Mouse (Mus musculus): ENCODE data around the gene Smarcd1. TPM values are rescaled to one million over a fixed set of nuclear protein-coding genes. Genes with fewer than 3 reads are reported as not detected.

Smarcd1 gene
- total and polyA plus RNA-seq, 2 experiments, result 2.0 to 8.5 TPM

DNA sequence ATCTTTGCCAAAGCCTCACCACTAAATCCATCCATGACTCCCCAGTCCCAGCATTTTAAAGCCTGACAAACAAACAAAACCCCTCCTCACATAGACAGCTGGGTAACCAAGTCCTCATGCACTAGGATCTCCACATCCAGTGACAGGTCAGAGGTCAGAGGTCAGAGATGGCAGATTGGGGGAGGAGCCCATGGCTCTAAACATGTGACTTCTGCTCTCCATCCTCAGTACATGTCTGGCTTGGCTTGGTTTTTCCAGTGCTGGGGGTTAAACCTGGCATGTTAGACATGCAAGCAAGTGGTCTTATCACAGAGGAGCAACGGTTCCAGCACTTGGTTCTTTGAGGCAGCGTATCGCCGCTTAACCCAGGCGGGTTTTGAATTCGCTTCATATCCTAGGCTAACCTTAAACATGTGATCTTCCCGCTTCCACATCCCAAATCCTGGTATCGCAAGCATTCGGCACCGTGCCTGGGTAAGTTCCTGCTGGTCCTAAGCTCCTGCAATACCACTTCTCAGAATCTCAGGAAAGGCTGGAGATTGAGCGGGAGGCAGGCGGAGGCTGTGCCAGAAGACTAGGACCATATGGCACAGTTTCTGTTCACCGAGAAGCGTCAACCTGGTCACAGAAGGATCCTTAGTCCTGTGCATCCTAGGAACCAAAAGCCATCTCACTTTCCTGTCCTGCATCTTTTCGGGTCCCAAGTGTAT lies 40.7 kb upstream of the Smarcd1 start:
- no peak for DNase-seq (ENCODE audit: extremely low read depth, low read depth, low spot score)
- H3K27me3 ChIP-seq (ENCODE audit: control insufficient read depth, insufficient read depth, low read length), result peaks cover 3% of the 10 kb centered on the region; the same call in 1 of the 2 replicates
- H3K4me3 ChIP-seq (ENCODE audit: insufficient read depth, low read depth, low read length), result no peak overlapping the region
- no peaks in the 10 kb centered on the region for H3K79me2 ChIP-seq (ENCODE audit: control insufficient read depth, insufficient read depth, low read length)
- no peaks in the 10 kb centered on the region for H3K36me3 ChIP-seq (ENCODE audit: control insufficient read depth, insufficient read depth, low read length)
- no peaks in the 10 kb centered on the region for H3K4me1 ChIP-seq (ENCODE audit: control insufficient read depth, insufficient read depth, low read length)
- H3K9ac ChIP-seq (ENCODE audit: low read depth, low read length), result no peak overlapping the region
- no peak overlapping the region for H3K27ac ChIP-seq (replicated peaks; ENCODE audit: insufficient read depth, low read depth, low read length)
- no peak for TF ChIP-seq CTCF (IDR thresholded peaks at IDR 0.05; ENCODE audit: low read depth, low read length)
- TF ChIP-seq POLR2A (IDR thresholded peaks at IDR 0.05; ENCODE audit: extremely low read depth, insufficient read depth, low read length), result no peak
- 95% methylated on average over 15 of the region's 15 CpGs for WGBS

DNA sequence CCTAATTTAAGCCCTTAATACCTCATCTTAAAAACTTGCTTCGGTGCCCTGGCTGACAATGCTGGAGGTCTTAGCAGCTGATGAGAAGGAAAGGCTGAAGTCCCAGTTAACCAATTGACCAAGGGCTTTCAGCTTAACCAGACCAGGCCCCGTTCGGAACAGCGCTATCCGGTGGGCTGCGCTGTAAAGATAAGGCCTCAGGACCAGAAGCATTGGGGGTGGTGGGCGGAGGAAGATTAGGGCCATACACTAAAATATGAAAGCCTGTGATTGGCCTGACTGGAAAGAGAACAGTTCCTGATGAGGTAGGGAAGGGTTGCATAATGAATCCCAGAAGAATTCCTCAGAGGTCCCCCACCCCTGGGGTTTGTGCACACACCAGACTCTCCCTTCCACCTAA lies 39.6 kb upstream of the Smarcd1 start:
- Histone ChIP-seq H3K79me2 (ENCODE audit: control insufficient read depth, insufficient read depth, low read length) (no peaks in the 10 kb centered on the region), H3K27ac (replicated peaks; ENCODE audit: insufficient read depth, low read depth, low read length) (no peak overlapping the region), H3K27me3 (ENCODE audit: control insufficient read depth, insufficient read depth, low read length) (peaks cover 3% of the 10 kb centered on the region; the same call in 1 of the 2 replicates), H3K36me3 (ENCODE audit: control insufficient read depth, insufficient read depth, low read length) (no peaks in the 10 kb centered on the region), H3K4me3 (ENCODE audit: insufficient read depth, low read depth, low read length) (no peak overlapping the region), H3K4me1 (ENCODE audit: control insufficient read depth, insufficient read depth, low read length) (no peaks in the 10 kb centered on the region), H3K9ac (ENCODE audit: low read depth, low read length) (no peak overlapping the region)
- WGBS, result 79% methylated on average over 7 of the region's 7 CpGs
- TF ChIP-seq POLR2A (IDR thresholded peaks at IDR 0.05; ENCODE audit: extremely low read depth, insufficient read depth, low read length), result no peak
- TF ChIP-seq CTCF (IDR thresholded peaks at IDR 0.05; ENCODE audit: low read depth, low read length), result no peak
- DNase-seq (ENCODE audit: extremely low read depth, low read depth, low spot score), result no peak

- H3K36me3 ChIP-seq (ENCODE audit: control insufficient read depth, insufficient read depth, low read length), result no peaks in the 10 kb centered on the region
- no peaks in the 10 kb centered on the region for H3K4me1 ChIP-seq (ENCODE audit: control insufficient read depth, insufficient read depth, low read length)
- peaks cover 3% of the 10 kb centered on the region; the same call in 1 of the 2 replicates for H3K27me3 ChIP-seq (ENCODE audit: control insufficient read depth, insufficient read depth, low read length)
- TF ChIP-seq CTCF (IDR thresholded peaks at IDR 0.05; ENCODE audit: low read depth, low read length), result no peak
- no peak for TF ChIP-seq POLR2A (IDR thresholded peaks at IDR 0.05; ENCODE audit: extremely low read depth, insufficient read depth, low read length)
- H3K79me2 ChIP-seq (ENCODE audit: control insufficient read depth, insufficient read depth, low read length), result no peaks in the 10 kb centered on the region
- H3K4me3 ChIP-seq (ENCODE audit: insufficient read depth, low read depth, low read length), result no peak overlapping the region; the same call in 1 of the 2 replicates
- no peak overlapping the region for H3K9ac ChIP-seq (ENCODE audit: low read depth, low read length)
- 9% methylated on average over 17 of the region's 17 CpGs for WGBS
- DNase-seq (ENCODE audit: extremely low read depth, low read depth, low spot score), result no peak
- H3K27ac ChIP-seq (replicated peaks; ENCODE audit: insufficient read depth, low read depth, low read length), result no peak overlapping the region
Measured at GRCm38 (mm10) chr15:99663964-99664599, 37.8 kb upstream of the Smarcd1 start.

DNA sequence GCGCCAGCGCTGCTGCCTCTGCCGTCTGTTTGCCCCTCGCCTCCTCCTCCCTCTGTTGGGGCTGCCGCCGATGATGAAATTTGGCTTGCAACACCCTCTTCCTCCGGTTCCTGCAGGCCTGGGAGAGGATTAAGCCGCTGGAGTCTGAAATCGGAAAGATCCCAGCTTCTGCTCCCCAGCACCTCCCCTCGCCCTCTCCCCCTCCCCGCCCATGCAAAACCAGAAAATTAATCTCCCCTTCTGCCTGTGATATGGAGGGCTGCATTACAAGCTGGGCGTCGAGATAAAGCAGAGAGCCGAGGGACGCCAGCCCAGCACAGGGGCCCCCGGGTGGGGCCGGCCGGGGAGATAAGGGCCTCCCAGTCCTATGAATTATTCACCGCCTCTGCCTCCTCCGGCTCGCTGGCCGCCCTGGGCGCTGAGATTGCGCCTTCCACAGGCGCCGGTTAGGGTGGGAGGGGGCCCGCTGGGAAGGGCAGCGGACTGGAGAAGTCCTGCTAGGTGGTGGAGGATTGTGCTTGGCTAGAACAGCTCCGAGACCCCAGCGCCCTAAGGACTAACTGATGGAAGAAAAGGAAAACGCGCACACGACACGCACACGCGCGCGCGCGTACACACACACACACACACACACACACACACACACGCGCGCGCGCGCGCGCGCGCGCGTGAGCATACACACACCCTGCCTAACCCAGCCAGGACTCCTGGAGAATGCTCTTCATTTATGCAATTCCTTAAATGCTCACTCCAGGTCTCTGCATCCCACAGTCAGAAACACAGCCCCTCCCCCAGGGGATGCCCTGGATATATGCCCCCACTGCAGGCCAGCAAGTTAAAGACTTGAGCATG lies 37.1 kb upstream of the Smarcd1 start:
- no peaks in the 10 kb centered on the region for H3K36me3 ChIP-seq (ENCODE audit: control insufficient read depth, insufficient read depth, low read length)
- no peak overlapping the region for H3K9ac ChIP-seq (ENCODE audit: low read depth, low read length)
- H3K4me1 ChIP-seq (ENCODE audit: control insufficient read depth, insufficient read depth, low read length), result no peaks in the 10 kb centered on the region
- TF ChIP-seq POLR2A (IDR thresholded peaks at IDR 0.05; ENCODE audit: extremely low read depth, insufficient read depth, low read length), result no peak
- TF ChIP-seq CTCF (IDR thresholded peaks at IDR 0.05; ENCODE audit: low read depth, low read length), result no peak
- no peaks in the 10 kb centered on the region for H3K79me2 ChIP-seq (ENCODE audit: control insufficient read depth, insufficient read depth, low read length)
- no peak overlapping the region for H3K27ac ChIP-seq (replicated peaks; ENCODE audit: insufficient read depth, low read depth, low read length)
- peaks cover 3% of the 10 kb centered on the region; the same call in 1 of the 2 replicates for H3K27me3 ChIP-seq (ENCODE audit: control insufficient read depth, insufficient read depth, low read length)
- no peak for DNase-seq (ENCODE audit: extremely low read depth, low read depth, low spot score)
- peak overlapping the region; percentile 10; the same call in 1 of the 2 replicates for H3K4me3 ChIP-seq (ENCODE audit: insufficient read depth, low read depth, low read length)
- 3% methylated on average over 51 of the region's 52 CpGs for WGBS

- WGBS, result 98% methylated on average over 2 of the region's 2 CpGs
- Histone ChIP-seq H3K36me3 (ENCODE audit: control insufficient read depth, insufficient read depth, low read length) (no peaks in the 10 kb centered on the region), H3K27ac (replicated peaks; ENCODE audit: insufficient read depth, low read depth, low read length) (no peak overlapping the region), H3K4me3 (ENCODE audit: insufficient read depth, low read depth, low read length) (no peak overlapping the region), H3K9ac (ENCODE audit: low read depth, low read length) (no peak overlapping the region), H3K4me1 (ENCODE audit: control insufficient read depth, insufficient read depth, low read length) (no peaks in the 10 kb centered on the region), H3K79me2 (ENCODE audit: control insufficient read depth, insufficient read depth, low read length) (no peaks in the 10 kb centered on the region), H3K27me3 (ENCODE audit: control insufficient read depth, insufficient read depth, low read length) (peaks cover 19% of the 10 kb centered on the region)
- no peak for DNase-seq (ENCODE audit: extremely low read depth, low read depth, low spot score)
- no peak for TF ChIP-seq CTCF (IDR thresholded peaks at IDR 0.05; ENCODE audit: low read depth, low read length)
- no peak for TF ChIP-seq POLR2A (IDR thresholded peaks at IDR 0.05; ENCODE audit: extremely low read depth, insufficient read depth, low read length)
Measured at GRCm38 (mm10) chr15:99667544-99667943, 34.4 kb upstream of the Smarcd1 start.
